Mouse (Mus musculus): ENCODE measurements around the gene Slc22a23.

DNA sequence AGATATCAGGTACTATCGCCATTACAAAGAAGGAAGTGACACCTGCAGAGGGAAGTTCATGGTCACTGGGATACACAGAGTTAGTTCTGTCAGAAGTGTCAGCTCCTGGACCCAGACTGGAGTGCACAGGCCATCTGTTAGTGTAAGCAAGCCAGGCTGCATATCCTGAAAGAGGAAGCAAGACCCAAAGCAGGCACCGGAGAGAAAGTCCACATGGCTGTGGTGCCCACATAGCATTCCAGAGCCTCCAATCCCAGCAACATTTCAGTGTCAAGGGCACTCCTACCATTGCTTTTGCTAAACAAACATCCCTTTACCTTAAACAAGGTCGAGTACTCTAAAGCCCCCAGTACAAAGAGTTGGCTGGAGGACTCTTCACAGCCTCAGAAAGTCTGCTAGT, 89.7 kb downstream of the Slc22a23 start:
- TF ChIP-seq CTCF (IDR thresholded peaks at IDR 0.05; ENCODE audit: insufficient read depth, low read depth, low read length) (no peak), POLR2A (IDR thresholded peaks at IDR 0.05; ENCODE audit: insufficient read depth, low read depth, low read length) (no peak)
